In genomic region chr1:131802652-131803051, GRCm38 (mm10) we compare ENCODE assay signal across 14 mouse cellular contexts. TPM values are rescaled to one million over a fixed set of nuclear protein-coding genes. Genes with fewer than 3 reads are reported as not detected.
DNase-seq lines count a peak whose midpoint lies in the region; TF ChIP-seq lines count a peak whose summit lies in the region.
"Had no signal": no experiment of that assay in that cellular context is flagged by ENCODE, and none has a peak within 500 bp of the region (broad histone marks: within the 10 kb centered on the region; RNA-seq: fewer than 3 reads in every experiment).

No protein-coding gene starts in this region.

- H3K4me1 ChIP-seq in kidney, adult 2 months (ENCODE audit: control insufficient read depth, insufficient read depth, low read length): no peaks in the 10 kb centered on the region

- no peak overlapping the region for H3K27ac ChIP-seq in kidney, adult 2 months (ENCODE audit: insufficient read depth, low read depth, low read length)
- H3K27ac ChIP-seq: forebrain, embryonic 12.5 days had no signal

- no peaks in the 10 kb centered on the region for H3K27me3 ChIP-seq in kidney, adult 2 months (replicated peaks; ENCODE audit: control insufficient read depth, insufficient read depth, low read length)

- 81% methylated on average over 5 of the region's 5 CpGs for WGBS in kidney, adult 2 months

- peak; percentile 27 to 47 for DNase-seq in cerebellum, postnatal 25 days
- no peak for DNase-seq in cerebellum, postnatal 4 days (ENCODE audit: low spot score in 2 of 2)
- peak; percentile 0 for DNase-seq in kidney, adult 11 months
- DNase-seq in kidney, adult 2 months: no peak
- DNase-seq in thymus, postnatal 14 days: peak; percentile 1
- no peak for DNase-seq in thymus, postnatal 25 days
- peak; percentile 11 for DNase-seq in skeletal muscle tissue, adult 2 months (ENCODE audit: low read depth, low spot score)
- DNase-seq: cerebellum, adult 11-12 months; embryo, embryonic 11 days; midbrain, embryonic 14.5 days; right cerebral cortex, postnatal 25 days; thymus, adult 18-20 months had no signal

- TF ChIP-seq CTCF in kidney, adult 2 months (conservative IDR thresholded peaks at IDR 0.05; ENCODE audit: insufficient read depth, insufficient read length, low read depth, low read length): no peak

- H3K36me3 ChIP-seq in kidney, adult 2 months (ENCODE audit: control insufficient read depth, insufficient read depth, low read length): no peaks in the 10 kb centered on the region
- H3K36me3 ChIP-seq: forebrain, embryonic 12.5 days; G1E had no signal

- no peak for TF ChIP-seq POLR2A in kidney, adult 2 months (IDR thresholded peaks at IDR 0.05; ENCODE audit: low read depth, low read length)

- no peak overlapping the region for H3K4me3 ChIP-seq in kidney, adult 2 months (ENCODE audit: insufficient read depth, low read depth, low read length)
- H3K4me3 ChIP-seq: forebrain, embryonic 12.5 days had no signal

RNA-seq across cellular contexts. Expression of gene Pm20d1, which starts 5.5 kb away (rescaled TPM):
- polyA plus RNA-seq in kidney, adult 2 months (2012; rRNA removed): 26.3 and 27.7 TPM in 2 replicates
- polyA plus RNA-seq: G1E had no signal

RNA-seq across cellular contexts. Expression of gene Slc41a1, which starts 24.6 kb away (rescaled TPM):
- polyA plus RNA-seq in kidney, adult 2 months (2012; rRNA removed): 22.4 and 27.8 TPM in 2 replicates

RNA-seq across cellular contexts. Expression of gene Slc26a9, which starts 58.8 kb away (rescaled TPM):
- not detected in 2 replicates for polyA plus RNA-seq in kidney, adult 2 months (2012; rRNA removed)
- polyA plus RNA-seq: forebrain, embryonic 12.5 days had no signal

Comparison
In these comparisons a context has a peak if more than half of its experiments do, and no peak if none do; other contexts are left out.
1. DNase-seq: peak in cerebellum, postnatal 25 days (2 of 2), kidney, adult 11 months (single experiment), thymus, postnatal 14 days (single experiment) and skeletal muscle tissue, adult 2 months (single experiment); none in cerebellum, postnatal 4 days (0 of 2), kidney, adult 2 months (single experiment) and thymus, postnatal 25 days (single experiment).